Mouse (Mus musculus) leukemia stem cell, adult 10-12 weeks (primary cell): ENCODE data around the gene Gm21961. TPM values are rescaled to one million over a fixed set of nuclear protein-coding genes. Genes with fewer than 3 reads are reported as not detected.

Experiments used
- polyA plus RNA-seq: library from polyadenylated mRNA; stranded (reverse); fragments of >175 nt; gene quantifications from 2 replicates; pipeline ENCODE4 v1.2.3, GENCODE M21; 2012; ENCODE audit warnings: low replicate concordance

Gene Gm21961
- polyA plus RNA-seq = not detected in 2 replicates

GRCm38 (mm10) chr15:65014804-65015203 lies at the start of gene Gm21961:
Gm21961 (minus strand) TSS chr15:65014904.

Other genes starting within 250 kb of the Gm21961 start
- gene Gm21798, start 197.2 kb downstream of the Gm21961 start, polyA plus RNA-seq = not detected in 2 replicates